Comparison of ENCODE assay signal across 27 mouse cellular contexts in genomic region chr12:73710846-73711245, GRCm38 (mm10).
DNase-seq lines count a peak whose midpoint lies in the region; ATAC-seq lines count a peak whose summit lies in the region.
"Had no signal": no experiment of that assay in that cellular context is flagged by ENCODE, and none has a peak within 500 bp of the region (broad histone marks: within the 10 kb centered on the region; RNA-seq: fewer than 3 reads in every experiment).

No protein-coding gene starts in this region.

- no peak overlapping the region for H3K27ac ChIP-seq in heart, embryonic 10.5 days
- H3K27ac ChIP-seq: embryonic facial prominence, embryonic 10.5 days; embryonic facial prominence, embryonic 13.5 days; forebrain, embryonic 12.5 days; forebrain, embryonic 15.5 days; heart, embryonic 15.5 days; hindbrain, embryonic 10.5 days; hindbrain, embryonic 14.5 days; hindbrain, postnatal 0 days had no signal

- no peaks in the 10 kb centered on the region for H3K27me3 ChIP-seq in heart, embryonic 10.5 days (ENCODE audit: insufficient read depth, poor library complexity, severe bottlenecking)
- H3K27me3 ChIP-seq: forebrain, embryonic 15.5 days; heart, embryonic 12.5 days; heart, embryonic 15.5 days had no signal

- H3K4me1 ChIP-seq in heart, embryonic 10.5 days = peaks cover 39% of the 10 kb centered on the region
- H3K4me1 ChIP-seq: forebrain, embryonic 12.5 days had no signal

- H3K36me3 ChIP-seq in heart, embryonic 10.5 days = no peaks in the 10 kb centered on the region
- H3K36me3 ChIP-seq: embryonic facial prominence, embryonic 10.5 days; embryonic facial prominence, embryonic 13.5 days; forebrain, embryonic 12.5 days; forebrain, embryonic 15.5 days; heart, embryonic 12.5 days; heart, embryonic 15.5 days; hindbrain, embryonic 10.5 days had no signal

- H3K4me3 ChIP-seq in heart, embryonic 10.5 days = no peak overlapping the region
- H3K4me3 ChIP-seq: embryonic facial prominence, embryonic 10.5 days; embryonic facial prominence, embryonic 13.5 days; erythroblast, embryonic 14.5 days; forebrain, embryonic 12.5 days; forebrain, embryonic 15.5 days; heart, embryonic 12.5 days; heart, embryonic 15.5 days; hindbrain, embryonic 10.5 days had no signal

- H3K9me3 ChIP-seq in heart, embryonic 10.5 days = no peaks in the 10 kb centered on the region
- H3K9me3 ChIP-seq: embryonic facial prominence, embryonic 10.5 days; embryonic facial prominence, embryonic 13.5 days; forebrain, embryonic 12.5 days; forebrain, embryonic 15.5 days; heart, embryonic 12.5 days; heart, embryonic 15.5 days; hindbrain, embryonic 10.5 days had no signal

- WGBS in heart, embryonic 10.5 days = 75% methylated on average over 5 of the region's 5 CpGs

- ATAC-seq in CD4-positive, CD25-positive, alpha-beta regulatory T cell, adult 4 months = peak; percentile 16
- ATAC-seq in activated CD4-positive, CD25-positive, alpha-beta regulatory T cell, adult 4 months = peak; percentile 24
- no peak for ATAC-seq in granulocyte monocyte progenitor cell, adult 5-6 weeks (replicated peaks; ENCODE audit: poor library complexity, severe bottlenecking)
- ATAC-seq: forebrain, embryonic 15.5 days; hindbrain, postnatal 0 days; intestine, postnatal 0 days had no signal

- DNase-seq in natural killer cell, adult 2 months (ENCODE audit: low spot score in 2 of 2) = peak; percentile 60 to 81
- no peak for DNase-seq in layer of hippocampus, postnatal 25 days (ENCODE audit: extremely low spot score in 1 of 2, low spot score in 1 of 2)
- no peak for DNase-seq in heart, embryonic 10.5 days (ENCODE audit: low spot score)
- DNase-seq: adrenal gland, adult 2 months; adrenal gland, postnatal 14 days; cerebellum, adult 11 months; cerebellum, adult 8-10 months; cerebellum, postnatal 10 days; cerebellum, postnatal 36 days; embryo, embryonic 11 days; gastrocnemius, postnatal 25 days; heart, postnatal 10 days; heart, postnatal 36 days had no signal

Comparison
In these comparisons a context has a peak if more than half of its experiments do, and no peak if none do; other contexts are left out.
1. DNase-seq: peak in natural killer cell, adult 2 months (2 of 2); none in layer of hippocampus, postnatal 25 days (0 of 2) and heart, embryonic 10.5 days (single experiment).